Mouse (Mus musculus): ENCODE results near the gene Klhl32. TPM values are rescaled to one million over a fixed set of nuclear protein-coding genes. Genes with fewer than 3 reads are reported as not detected.

Gene Klhl32
- total RNA-seq, 4 experiments from 2014 or later = 16.5 to 20.4 (median 18.2) TPM

- DNase-seq (ENCODE audit: low spot score in 2 of 2) = no peak
These were observed 208.6 kb downstream of the Klhl32 start for GRCm38 (mm10) chr4:24642306-24642705.

DNA sequence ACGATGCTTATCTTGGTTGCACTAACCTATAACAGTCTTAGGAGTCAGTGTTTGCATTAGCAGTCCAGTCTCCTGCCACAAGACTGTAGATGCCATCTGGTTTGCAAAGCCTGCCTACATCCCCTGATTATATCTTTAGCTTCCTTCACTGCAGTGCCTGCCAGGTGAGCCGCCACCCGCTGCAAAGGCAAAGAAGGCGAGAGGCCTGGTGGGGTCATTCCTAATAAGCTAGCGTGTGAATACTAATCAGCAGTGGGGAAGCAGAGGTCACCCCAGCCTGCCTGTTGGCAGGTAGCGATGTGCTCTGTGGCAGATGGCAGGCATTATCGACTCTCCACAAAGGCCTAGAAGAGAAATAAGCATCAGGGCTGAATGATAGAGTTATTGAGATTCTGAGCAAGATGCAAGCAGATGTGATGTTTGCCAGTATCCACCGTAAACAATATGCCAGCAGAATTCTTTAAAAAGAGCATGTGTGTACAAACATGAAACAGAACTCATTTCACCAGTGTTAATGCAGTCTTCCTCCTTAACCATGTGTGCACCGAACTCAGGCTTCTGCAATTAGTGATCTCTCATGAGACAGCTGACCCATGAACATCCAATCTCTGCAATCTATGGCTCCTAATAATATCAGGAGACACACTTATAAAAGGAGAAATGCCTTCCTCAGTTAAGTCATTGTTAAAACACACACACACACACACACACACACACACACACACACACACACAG, 219.6 kb downstream of the Klhl32 start:
- DNase-seq (ENCODE audit: low spot score in 2 of 2) = no peak

GRCm38 (mm10) chr4:24630430-24630829, 220.5 kb downstream of the Klhl32 start:
- DNase-seq (ENCODE audit: low spot score in 2 of 2) = no peak

- no peak for DNase-seq (ENCODE audit: low spot score in 2 of 2)
These were observed 223.1 kb downstream of the Klhl32 start for GRCm38 (mm10) chr4:24627871-24628270.

GRCm38 (mm10) chr4:24626686-24627085, 224.2 kb downstream of the Klhl32 start:
- DNase-seq (ENCODE audit: low spot score in 2 of 2) = no peak

DNA sequence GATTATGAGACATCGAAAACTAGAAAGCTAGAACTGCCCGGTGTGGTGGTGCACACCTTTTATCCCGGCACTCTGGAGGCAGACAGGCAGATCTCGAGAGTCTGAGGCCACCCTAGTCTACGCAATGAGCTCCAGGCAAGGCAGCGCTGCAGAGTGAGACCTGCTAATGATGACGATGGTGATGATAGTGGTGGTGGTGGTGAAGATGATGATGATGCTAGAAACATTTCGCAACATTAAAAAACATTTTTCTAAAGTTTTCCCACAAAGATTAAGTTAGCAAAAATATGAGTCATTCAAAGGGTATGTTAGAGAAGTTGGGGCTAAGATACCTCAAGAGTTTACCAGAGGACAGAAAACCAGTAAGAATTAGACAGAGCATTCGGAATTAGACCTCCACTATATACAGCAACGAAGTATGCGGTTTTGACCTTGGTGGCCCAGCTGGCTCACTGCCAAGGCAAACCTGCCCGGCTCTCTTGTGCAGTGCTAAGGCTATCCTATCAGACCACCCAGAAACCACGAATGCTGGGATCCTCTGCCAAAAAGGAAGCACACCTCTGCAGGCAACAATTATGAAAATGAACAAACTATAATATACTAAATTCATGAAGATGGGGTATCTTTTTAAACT, 224.9 kb downstream of the Klhl32 start:
- no peak for DNase-seq (ENCODE audit: low spot score in 2 of 2)

DNA sequence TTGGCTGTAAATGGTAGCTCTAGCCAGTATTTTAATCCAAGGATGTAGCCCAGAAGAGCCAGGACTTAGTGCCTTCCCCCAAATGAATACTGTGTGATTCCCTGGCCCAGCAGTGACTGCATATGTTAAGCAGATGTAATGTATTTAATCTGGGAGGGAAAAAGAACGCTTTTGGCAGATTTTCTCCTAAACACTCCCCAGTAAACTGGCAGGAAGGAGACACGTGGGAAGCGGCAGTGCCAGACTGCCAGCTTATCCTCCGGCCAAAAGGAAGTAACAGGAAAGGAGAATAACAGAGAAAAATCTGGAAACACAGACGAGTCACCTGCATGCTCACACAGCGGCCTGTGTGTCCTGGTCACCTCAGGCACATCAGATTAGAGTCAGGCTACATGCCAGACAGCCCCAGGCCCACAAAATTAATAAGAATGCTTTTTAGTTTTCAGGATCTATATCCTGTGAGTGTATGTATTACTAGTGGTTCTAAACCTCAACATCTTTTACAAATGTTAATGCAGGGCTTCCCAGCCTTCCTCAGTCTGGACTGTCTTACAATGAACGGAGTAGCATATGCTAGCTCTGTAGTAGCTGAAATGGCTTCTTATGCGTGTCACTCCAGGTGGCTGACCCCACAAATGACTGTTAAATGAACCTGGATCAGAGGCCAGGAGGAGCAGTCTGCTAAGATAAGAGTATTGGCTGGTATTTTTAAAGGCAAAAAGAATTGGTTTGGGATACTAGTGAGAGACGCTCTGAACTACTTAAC, 229.3 kb downstream of the Klhl32 start:
- DNase-seq (ENCODE audit: low spot score in 2 of 2) = peak; percentile 46 to 50

- no peak for DNase-seq (ENCODE audit: low spot score in 2 of 2)
These were observed 230.5 kb downstream of the Klhl32 start for GRCm38 (mm10) chr4:24620440-24620839.

DNA sequence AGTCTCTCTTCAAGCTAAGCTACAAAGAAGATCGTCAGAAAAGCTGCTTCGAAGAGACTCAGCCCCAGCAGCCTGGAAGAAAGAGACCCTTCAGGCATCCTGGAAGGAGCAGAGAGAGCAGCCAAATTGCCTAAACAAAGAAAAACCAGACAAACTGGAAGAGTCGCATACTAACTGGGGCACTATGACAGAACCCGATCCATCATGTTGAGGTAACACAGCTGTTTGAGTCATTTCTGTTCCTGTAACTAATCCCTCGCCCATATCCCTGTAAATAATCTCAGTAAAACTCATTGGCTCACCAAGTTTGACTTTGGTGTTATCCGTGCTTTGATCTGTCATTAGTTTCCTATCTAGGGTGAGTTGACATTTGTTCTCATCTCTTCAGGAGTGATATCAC, 230.9 kb downstream of the Klhl32 start:
- DNase-seq (ENCODE audit: low spot score in 2 of 2) = no peak

- no peak for DNase-seq (ENCODE audit: low spot score in 2 of 2)
These were observed 241.4 kb downstream of the Klhl32 start for GRCm38 (mm10) chr4:24609564-24609963.

- no peak for DNase-seq (ENCODE audit: low spot score in 2 of 2)
These were observed 241.8 kb downstream of the Klhl32 start for GRCm38 (mm10) chr4:24609085-24609484.

- no peak for DNase-seq (ENCODE audit: low spot score in 2 of 2)
These were observed 249.2 kb downstream of the Klhl32 start for GRCm38 (mm10) chr4:24601711-24602110.

DNA sequence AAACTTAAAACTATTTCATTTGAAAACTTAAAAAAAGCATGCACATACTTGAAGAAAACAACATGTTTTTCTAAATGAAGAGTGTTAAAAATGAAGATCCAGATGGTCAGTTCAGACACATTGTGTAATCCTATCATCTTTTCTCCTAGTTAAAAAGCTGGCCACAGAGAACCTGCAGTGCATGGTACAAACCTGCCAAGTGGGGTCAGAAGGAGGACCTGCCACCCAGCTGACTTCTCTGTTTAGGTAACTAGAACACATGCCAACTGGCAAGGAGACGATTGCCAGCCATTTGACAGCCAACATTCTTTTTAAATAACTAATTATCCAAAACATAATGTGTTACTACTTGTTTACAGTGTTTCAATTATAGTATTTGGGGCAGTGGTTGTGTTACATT, 252.3 kb downstream of the Klhl32 start:
- no peak for DNase-seq (ENCODE audit: low spot score in 2 of 2)

GRCm38 (mm10) chr4:24596942-24597611, 253.8 kb downstream of the Klhl32 start:
- no peak for DNase-seq (ENCODE audit: low spot score in 2 of 2)

GRCm38 (mm10) chr4:24594824-24595223, 256.1 kb downstream of the Klhl32 start:
- DNase-seq (ENCODE audit: low spot score in 2 of 2) = no peak

GRCm38 (mm10) chr4:24583997-24584396, 266.9 kb downstream of the Klhl32 start:
- DNase-seq (ENCODE audit: low spot score in 2 of 2) = no peak

DNA sequence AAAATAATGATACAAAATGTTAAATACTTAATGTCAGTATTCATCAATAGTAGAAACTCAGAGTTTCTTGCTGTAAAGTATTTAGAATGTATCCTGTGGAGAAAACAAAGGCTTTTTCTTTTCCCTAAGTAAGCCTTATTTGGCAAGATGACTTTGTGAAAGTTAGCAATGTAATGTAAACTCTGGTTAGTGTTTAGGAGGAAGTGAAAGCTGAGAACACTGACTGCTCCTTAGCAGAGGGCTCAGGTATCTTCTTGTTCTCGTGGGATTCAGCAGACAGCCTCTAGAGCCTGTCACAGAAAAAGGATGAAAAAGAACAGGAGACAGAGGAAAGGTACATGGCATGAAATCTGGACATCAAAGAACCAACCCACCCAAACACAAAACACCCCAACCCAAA, 268.6 kb downstream of the Klhl32 start:
- no peak for DNase-seq (ENCODE audit: low spot score in 2 of 2)

DNA sequence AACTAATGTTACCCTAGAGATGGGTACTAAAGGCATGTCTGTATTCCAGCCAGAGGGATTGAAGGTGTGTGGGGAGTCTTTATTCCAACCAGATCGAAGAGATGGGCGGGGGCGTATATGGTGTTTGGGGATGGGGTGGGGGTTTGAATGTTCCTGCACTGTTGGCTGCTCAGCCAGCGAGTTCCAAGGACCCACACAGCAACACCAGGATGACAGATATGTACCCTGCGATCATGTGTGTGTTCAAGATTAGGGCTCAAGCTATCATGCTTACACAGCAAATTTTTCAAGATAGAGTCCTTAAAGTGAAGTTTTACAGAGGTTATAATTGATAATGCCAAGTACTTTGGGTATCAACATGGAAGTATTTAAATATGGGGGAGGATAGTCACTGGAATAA, 273.3 kb downstream of the Klhl32 start:
- DNase-seq (ENCODE audit: low spot score in 2 of 2) = no peak

GRCm38 (mm10) chr4:24574276-24574675, 276.6 kb downstream of the Klhl32 start:
- peak; percentile 61 to 86 for DNase-seq (ENCODE audit: low spot score in 2 of 2)

- no peak for DNase-seq (ENCODE audit: low spot score in 2 of 2)
These were observed 281.9 kb downstream of the Klhl32 start for GRCm38 (mm10) chr4:24568989-24569556.

- no peak for DNase-seq (ENCODE audit: low spot score in 2 of 2)
These were observed 282.9 kb downstream of the Klhl32 start for GRCm38 (mm10) chr4:24568026-24568425.
